Mouse (Mus musculus) left cerebral cortex, adult 2 months (tissue): ENCODE results near the gene Pkdcc. TPM values are rescaled to one million over a fixed set of nuclear protein-coding genes. Genes with fewer than 3 reads are reported as not detected.

ENCODE experiments used
- DNase-seq, 2 experiments: peaks; one replicate each; pipeline ENCODE4 v3.0.0; 2021 to 2022; ENCODE audit warnings: low spot score in 2 of 2, mixed read lengths in 1 of 2; ENCODE audit errors: extremely low spot score in 1 of 2
- H3K27ac ChIP-seq: fragments of 200-600 bp; 2 replicates; pipeline ENCODE4 v1.8.1; 2022
- H3K4me3 ChIP-seq: fragments of 200-600 bp; 2 replicates; pipeline ENCODE4 v1.8.1; 2022
- CTCF ChIP-seq: fragments of 200-600 bp; IDR thresholded peaks from 2 replicates; pipeline ENCODE4 v1.8.1; 2022; ENCODE audit warnings: antibody characterized with exemption, mild to moderate bottlenecking, moderate library complexity
- intact Hi-C: fragments of 180-260 bp; cut with DNase I; formaldehyde crosslinking; loops from one replicate; pipeline ENCODE4 v1.15.1; 2025
- total RNA-seq, 2 experiments: library from RNA; stranded (reverse); gene quantifications; 2 replicates each; pipeline ENCODE4 v1.2.3; 2021

The Pkdcc gene
- total RNA-seq, 2 experiments from 2014 or later = 13.6 to 15.1 TPM

- DNase-seq = peak; percentile 29 to 49
Observed at GRCm38 (mm10) chr17:83215529-83216244, 595 bp downstream of the Pkdcc start.

GRCm38 (mm10) chr17:83216251-83216919 is 1.3 kb downstream of the Pkdcc start:
- intact Hi-C loops = no loop called here
- no peak for DNase-seq
- Histone ChIP-seq H3K27ac (peak overlapping the region; percentile 76), H3K4me3 (peak overlapping the region; percentile 78)
- TF ChIP-seq CTCF = no peak

More at GRCm38 (mm10) chr17:83215529-83216244, 595 bp downstream of the Pkdcc start:
- peak overlapping the region; percentile 78 for H3K4me3 ChIP-seq
- H3K27ac ChIP-seq = peak overlapping the region; percentile 82
- TF ChIP-seq CTCF = no peak
- intact Hi-C loops = no loop called here

- DNase-seq = no peak
- H3K27ac ChIP-seq = no peak overlapping the region
- TF ChIP-seq CTCF = no peak
- intact Hi-C loops = no loop called here
- no peak overlapping the region for H3K4me3 ChIP-seq
Observed at GRCm38 (mm10) chr17:83218189-83218588, 3.1 kb downstream of the Pkdcc start.

- no peak overlapping the region for H3K4me3 ChIP-seq
- no peak overlapping the region for H3K27ac ChIP-seq
- no peak for DNase-seq
- TF ChIP-seq CTCF = no peak
- intact Hi-C loops = no loop called here
Observed at GRCm38 (mm10) chr17:83218722-83219121, 3.6 kb downstream of the Pkdcc start.

- H3K27ac ChIP-seq = no peak overlapping the region
- DNase-seq = no peak
- intact Hi-C loops = no loop called here
- TF ChIP-seq CTCF = no peak
- no peak overlapping the region for H3K4me3 ChIP-seq
Observed at GRCm38 (mm10) chr17:83219351-83220287, 4.5 kb downstream of the Pkdcc start.

GRCm38 (mm10) chr17:83220954-83221538 is 6.0 kb downstream of the Pkdcc start:
- intact Hi-C loops = no loop called here
- H3K4me3 ChIP-seq = no peak overlapping the region
- no peak overlapping the region for H3K27ac ChIP-seq
- DNase-seq = no peak
- TF ChIP-seq CTCF = no peak

GRCm38 (mm10) chr17:83221611-83222500 is 6.8 kb downstream of the Pkdcc start:
- no peak for DNase-seq
- intact Hi-C loops = no loop called here
- no peak for TF ChIP-seq CTCF
- H3K4me3 ChIP-seq = no peak overlapping the region
- no peak overlapping the region for H3K27ac ChIP-seq

GRCm38 (mm10) chr17:83222705-83223104 is 7.6 kb downstream of the Pkdcc start:
- DNase-seq = no peak
- Histone ChIP-seq H3K4me3 (no peak overlapping the region), H3K27ac (no peak overlapping the region)
- intact Hi-C loops = no loop called here
- no peak for TF ChIP-seq CTCF

- DNase-seq = no peak
- intact Hi-C loops = no loop called here
- TF ChIP-seq CTCF = no peak
Observed at GRCm38 (mm10) chr17:83224451-83224971, 9.4 kb downstream of the Pkdcc start.

GRCm38 (mm10) chr17:83226395-83226986 is 11.4 kb downstream of the Pkdcc start:
- intact Hi-C loops = no loop called here
- H3K27ac ChIP-seq = no peak overlapping the region
- H3K4me3 ChIP-seq = no peak overlapping the region
- DNase-seq = no peak
- TF ChIP-seq CTCF = no peak; the same call in 1 of the 2 replicates

More at GRCm38 (mm10) chr17:83224451-83224971, 9.4 kb downstream of the Pkdcc start:
- no peak overlapping the region for H3K4me3 ChIP-seq
- 0 out of 2 replicates have a peak overlapping the region, but pooled peaks have one; percentile 11 for H3K27ac ChIP-seq
